Mouse (Mus musculus): ENCODE data around the gene Themis2. TPM values are rescaled to one million over a fixed set of nuclear protein-coding genes. Genes with fewer than 3 reads are reported as not detected.
"Not testable (repeated sequence)": the region's sequence is repeated elsewhere in the genome, so short reads cannot be mapped to it uniquely, and the experiment has no call there.

The Themis2 gene
- polyA plus RNA-seq, 1 experiment from 2014 or later: 0.77 TPM

GRCm38 (mm10) chr4:132806620-132807191 is 10.5 kb upstream of the Themis2 start:
- WGBS: 95% methylated on average over 7 of the region's 7 CpGs
- ATAC-seq (ENCODE audit: low FRiP score): no peak
- no peaks in the 10 kb centered on the region for H3K36me3 ChIP-seq

GRCm38 (mm10) chr4:132805599-132806197 is 9.5 kb upstream of the Themis2 start:
- no peaks in the 10 kb centered on the region for H3K36me3 ChIP-seq
- WGBS: 89% methylated on average over 12 of the region's 12 CpGs
- no peak overlapping the region for H3K27ac ChIP-seq
- H3K4me2 ChIP-seq: no peak overlapping the region
- no peak for ATAC-seq (ENCODE audit: low FRiP score)
- H3K9me3 ChIP-seq: no peaks in the 10 kb centered on the region
- no peak overlapping the region for H3K9ac ChIP-seq
- no peaks in the 10 kb centered on the region for H3K27me3 ChIP-seq
- no peaks in the 10 kb centered on the region for H3K4me1 ChIP-seq (replicated peaks)
- no peak overlapping the region for H3K4me3 ChIP-seq

More at GRCm38 (mm10) chr4:132806620-132807191, 10.5 kb upstream of the Themis2 start:
- Histone ChIP-seq H3K4me1 (replicated peaks) (no peaks in the 10 kb centered on the region), H3K9ac (no peak overlapping the region), H3K4me2 (no peak overlapping the region), H3K27ac (no peak overlapping the region), H3K9me3 (no peaks in the 10 kb centered on the region), H3K27me3 (no peaks in the 10 kb centered on the region), H3K4me3 (no peak overlapping the region)

DNA sequence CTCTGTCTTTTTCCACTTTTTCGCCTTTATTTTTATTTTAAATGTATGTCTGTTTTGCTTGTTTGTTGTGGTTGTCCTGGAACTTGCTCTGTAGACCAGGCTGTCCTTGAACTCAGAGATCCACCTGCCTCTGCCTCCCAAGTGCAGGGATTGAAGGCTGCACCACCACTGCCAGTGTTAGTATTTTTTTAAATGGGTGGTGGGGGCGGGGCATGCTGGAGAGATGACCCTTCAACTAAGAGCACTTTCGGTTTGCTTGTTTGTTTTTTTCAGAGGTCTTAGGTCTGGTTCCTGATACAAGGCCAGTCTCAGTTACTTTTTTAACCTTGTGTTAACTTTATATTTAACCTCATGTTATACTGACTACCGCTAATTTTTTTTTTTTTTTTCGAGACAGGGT is 9.0 kb upstream of the Themis2 start:
- ATAC-seq (ENCODE audit: low FRiP score): no peak
- Histone ChIP-seq H3K9me3 (no peaks in the 10 kb centered on the region), H3K4me3 (no peak overlapping the region), H3K27me3 (no peaks in the 10 kb centered on the region), H3K4me2 (no peak overlapping the region), H3K27ac (no peak overlapping the region), H3K4me1 (replicated peaks) (no peaks in the 10 kb centered on the region), H3K36me3 (no peaks in the 10 kb centered on the region), H3K9ac (no peak overlapping the region)
- 88% methylated on average over 5 of the region's 5 CpGs for whole genome bisulfite sequencing

DNA sequence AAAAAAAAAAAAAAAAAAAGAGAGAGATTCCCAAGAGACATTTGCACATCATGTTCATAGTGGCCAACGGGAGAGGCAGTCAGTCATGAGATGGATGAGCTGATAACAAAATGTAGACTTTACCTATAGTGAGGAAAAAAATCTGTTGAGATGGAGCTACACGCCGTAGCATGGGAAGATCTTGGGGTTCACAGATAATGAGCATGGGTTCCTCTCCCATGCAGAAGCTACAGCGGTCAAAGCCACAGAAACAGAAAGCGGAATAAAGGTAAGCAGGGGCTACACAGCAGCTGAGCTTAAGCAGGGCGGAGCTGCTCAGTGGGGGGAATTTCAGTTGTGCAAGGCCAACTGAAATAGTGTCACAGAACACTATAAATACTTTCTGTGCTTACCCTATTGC is 8.1 kb upstream of the Themis2 start:
- ATAC-seq (ENCODE audit: low FRiP score): no peak
- Histone ChIP-seq H3K36me3 (no peaks in the 10 kb centered on the region), H3K9me3 (no peaks in the 10 kb centered on the region), H3K4me3 (no peak overlapping the region), H3K27me3 (no peaks in the 10 kb centered on the region), H3K9ac (no peak overlapping the region), H3K27ac (no peak overlapping the region), H3K4me1 (replicated peaks) (no peaks in the 10 kb centered on the region), H3K4me2 (no peak overlapping the region)
- WGBS: 95% methylated on average over 6 of the region's 6 CpGs

- 99% methylated on average over 7 of the region's 7 CpGs for WGBS
These were observed 7.7 kb upstream of the Themis2 start for GRCm38 (mm10) chr4:132803876-132804275.

GRCm38 (mm10) chr4:132803212-132803611 is 7.0 kb upstream of the Themis2 start:
- H3K9ac ChIP-seq: no peak overlapping the region
- no peaks in the 10 kb centered on the region for H3K27me3 ChIP-seq
- no peaks in the 10 kb centered on the region for H3K4me1 ChIP-seq (replicated peaks)
- 94% methylated on average over 5 of the region's 5 CpGs for WGBS
- H3K4me2 ChIP-seq: no peak overlapping the region
- no peak overlapping the region for H3K27ac ChIP-seq
- H3K36me3 ChIP-seq: no peaks in the 10 kb centered on the region
- ATAC-seq (ENCODE audit: low FRiP score): no peak
- no peaks in the 10 kb centered on the region for H3K9me3 ChIP-seq
- no peak overlapping the region for H3K4me3 ChIP-seq

More at GRCm38 (mm10) chr4:132803876-132804275, 7.7 kb upstream of the Themis2 start:
- H3K36me3 ChIP-seq: no peaks in the 10 kb centered on the region
- H3K27me3 ChIP-seq: no peaks in the 10 kb centered on the region
- no peak for ATAC-seq (ENCODE audit: low FRiP score)
- H3K4me3 ChIP-seq: no peak overlapping the region
- no peak overlapping the region for H3K9ac ChIP-seq
- no peaks in the 10 kb centered on the region for H3K9me3 ChIP-seq
- H3K4me2 ChIP-seq: no peak overlapping the region
- no peaks in the 10 kb centered on the region for H3K4me1 ChIP-seq (replicated peaks)
- H3K27ac ChIP-seq: no peak overlapping the region

DNA sequence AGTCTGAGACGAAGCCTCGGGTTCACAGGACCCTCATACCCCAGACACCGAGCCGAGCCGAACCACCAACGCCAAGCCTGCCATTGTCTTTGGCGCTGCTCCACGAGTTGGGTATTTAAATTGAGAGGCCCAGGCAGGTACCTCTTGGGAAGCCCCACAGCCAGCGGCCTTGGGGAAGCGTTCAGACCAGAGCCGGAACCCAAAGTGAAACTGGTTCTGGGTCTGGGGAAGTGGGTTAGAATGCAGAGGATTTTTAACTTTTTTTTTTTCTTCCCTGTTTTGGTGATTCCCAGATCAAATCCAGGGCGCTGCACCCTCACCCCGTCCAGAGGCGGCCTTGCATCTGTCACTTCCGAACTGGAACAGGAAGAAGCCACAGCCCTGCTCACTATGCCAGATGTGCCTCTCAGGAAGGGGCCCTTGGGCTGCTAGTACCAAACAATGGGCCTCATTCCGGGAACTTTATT is 6.0 kb upstream of the Themis2 start:
- Histone ChIP-seq H3K9me3 (no peaks in the 10 kb centered on the region), H3K27ac (no peak overlapping the region), H3K36me3 (no peaks in the 10 kb centered on the region), H3K9ac (no peak overlapping the region), H3K4me3 (no peak overlapping the region), H3K4me2 (no peak overlapping the region), H3K27me3 (peaks cover 5% of the 10 kb centered on the region; the same call in 1 of the 2 replicates), H3K4me1 (replicated peaks) (no peaks in the 10 kb centered on the region)
- WGBS: 67% methylated on average over 16 of the region's 16 CpGs
- no peak for ATAC-seq (ENCODE audit: low FRiP score)

- Histone ChIP-seq H3K9ac (no peak overlapping the region), H3K4me2 (no peak overlapping the region), H3K4me1 (replicated peaks) (no peaks in the 10 kb centered on the region), H3K4me3 (no peak overlapping the region), H3K36me3 (no peaks in the 10 kb centered on the region), H3K27ac (no peak overlapping the region), H3K9me3 (no peaks in the 10 kb centered on the region), H3K27me3 (peaks cover 9% of the 10 kb centered on the region; the same call in 1 of the 2 replicates)
- whole genome bisulfite sequencing: 88% methylated on average over 18 of the region's 18 CpGs
- no peak for ATAC-seq (ENCODE audit: low FRiP score)
These were observed 5.2 kb upstream of the Themis2 start for GRCm38 (mm10) chr4:132801176-132802077.

- 87% methylated on average over 4 of the region's 4 CpGs for WGBS
- H3K27me3 ChIP-seq: peaks cover 25% of the 10 kb centered on the region
- H3K9me3 ChIP-seq: no peaks in the 10 kb centered on the region
- peaks cover 6% of the 10 kb centered on the region for H3K4me1 ChIP-seq (replicated peaks)
- no peak overlapping the region for H3K9ac ChIP-seq
- no peak overlapping the region for H3K4me2 ChIP-seq
- H3K4me3 ChIP-seq: no peak overlapping the region
- no peak overlapping the region for H3K27ac ChIP-seq
- ATAC-seq (ENCODE audit: low FRiP score): no peak
- no peaks in the 10 kb centered on the region for H3K36me3 ChIP-seq
These were observed 3.7 kb upstream of the Themis2 start for GRCm38 (mm10) chr4:132799845-132800244.

DNA sequence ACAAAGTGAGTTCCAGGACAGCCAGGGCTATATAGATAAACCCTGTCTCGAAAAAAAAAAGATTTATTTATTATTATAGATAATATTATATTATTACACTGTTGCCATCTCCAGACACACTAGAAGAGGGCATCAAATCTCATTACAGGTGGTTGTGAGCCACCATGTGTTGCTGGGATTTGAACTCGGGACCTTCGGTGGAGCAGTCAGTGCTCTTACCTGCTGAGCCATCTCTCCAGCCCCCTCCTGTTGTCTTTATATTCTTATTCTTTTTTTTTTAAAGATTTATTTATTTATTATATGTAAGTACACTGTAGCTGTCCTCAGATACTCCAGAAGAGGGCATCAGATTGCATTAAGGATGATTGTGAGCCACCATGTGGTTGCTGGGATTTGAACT is 2.5 kb upstream of the Themis2 start:
- H3K27me3 ChIP-seq: peaks cover 34% of the 10 kb centered on the region
- not testable (repeated sequence) for H3K9ac ChIP-seq; H3K36me3 ChIP-seq; H3K4me2 ChIP-seq; H3K27ac ChIP-seq; H3K4me1 ChIP-seq (replicated peaks); H3K9me3 ChIP-seq; H3K4me3 ChIP-seq; ATAC-seq (ENCODE audit: low FRiP score)
- 85% methylated on average over 3 of the region's 3 CpGs for WGBS

- Histone ChIP-seq H3K9me3 (no peaks in the 10 kb centered on the region), H3K36me3 (no peaks in the 10 kb centered on the region), H3K4me2 (no peak overlapping the region), H3K4me1 (replicated peaks) (peaks cover 6% of the 10 kb centered on the region), H3K9ac (no peak overlapping the region), H3K4me3 (no peak overlapping the region), H3K27ac (no peak overlapping the region), H3K27me3 (peaks cover 34% of the 10 kb centered on the region)
- no peak for ATAC-seq (ENCODE audit: low FRiP score)
- 71% methylated on average over 4 of the region's 4 CpGs for WGBS
These were observed 1.8 kb upstream of the Themis2 start for GRCm38 (mm10) chr4:132798028-132798427.

DNA sequence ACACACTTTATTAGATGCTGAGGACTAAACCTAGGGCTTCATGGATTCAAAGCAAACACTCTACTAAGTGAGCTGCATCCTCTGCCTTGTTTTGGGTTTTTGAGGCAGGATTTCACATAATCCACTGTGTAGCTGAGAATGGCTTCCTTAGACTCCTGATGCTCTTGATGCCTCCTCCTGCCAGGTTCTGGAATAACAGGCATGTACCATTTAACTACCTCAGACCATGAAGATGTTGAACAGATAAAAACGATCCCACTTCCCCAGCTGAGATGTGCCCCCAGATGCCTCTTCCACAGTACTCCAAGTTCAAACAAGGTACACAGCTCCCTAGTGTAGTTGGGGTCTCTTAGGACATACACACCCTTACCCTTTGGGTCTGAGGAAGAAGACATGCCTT is 1.3 kb upstream of the Themis2 start:
- peaks cover 6% of the 10 kb centered on the region for H3K4me1 ChIP-seq (replicated peaks)
- no peak overlapping the region for H3K27ac ChIP-seq
- WGBS: 93% methylated on average over 1 of the region's 1 CpGs
- peaks cover 34% of the 10 kb centered on the region for H3K27me3 ChIP-seq
- ATAC-seq (ENCODE audit: low FRiP score): no peak
- no peak overlapping the region for H3K9ac ChIP-seq
- H3K4me3 ChIP-seq: no peak overlapping the region
- no peaks in the 10 kb centered on the region for H3K9me3 ChIP-seq
- no peak overlapping the region for H3K4me2 ChIP-seq
- H3K36me3 ChIP-seq: no peaks in the 10 kb centered on the region

All from hindbrain, embryonic 13.5 days (tissue).